Mouse (Mus musculus) embryonic facial prominence, embryonic 11.5 days (tissue): ENCODE results near the gene Cfap61. TPM values are rescaled to one million over a fixed set of nuclear protein-coding genes. Genes with fewer than 3 reads are reported as not detected.

Experiments used
- ATAC-seq: fragments of 200-750 bp; cut with Nextera tagmentation; replicated peaks from 2 replicates; pipeline ENCODE4 v1.8.0; 2017; ENCODE audit warnings: low read depth; ENCODE audit not compliant: insufficient number of reproducible peaks, low FRiP score, low TSS enrichment
- DNase-seq: peaks from one replicate; pipeline ENCODE4 v3.0.0-alpha.2; 2015; ENCODE audit warnings: low spot score
- H3K27ac ChIP-seq: fragments of 300-500 bp; sonication (generic); replicated peaks from 2 replicates; pipeline ENCODE4 v1.5.1; 2014; ENCODE audit warnings: mild to moderate bottlenecking, low read depth, low read length, control low read depth
- H3K27me3 ChIP-seq: fragments of 300-500 bp; sonication (generic); 2 replicates; pipeline ENCODE4 v1.6.1; 2014; ENCODE audit warnings: mild to moderate bottlenecking, low read length, moderate library complexity, mixed read lengths; ENCODE audit not compliant: control insufficient read depth, insufficient read depth
- H3K36me3 ChIP-seq: fragments of 300-500 bp; sonication (generic); replicated peaks from 2 replicates; pipeline ENCODE4 v1.6.1; 2014; ENCODE audit warnings: low read depth, mild to moderate bottlenecking, low read length, moderate library complexity, mixed read lengths; ENCODE audit not compliant: control insufficient read depth, insufficient read depth
- H3K4me1 ChIP-seq: fragments of 300-500 bp; sonication (generic); 2 replicates; pipeline ENCODE4 v1.6.1; 2014; ENCODE audit warnings: low read length, mixed read lengths; ENCODE audit not compliant: control insufficient read depth, insufficient read depth
- H3K4me2 ChIP-seq: fragments of 300-500 bp; sonication (generic); 2 replicates; pipeline ENCODE4 v1.6.1; 2014; ENCODE audit warnings: low read depth, mild to moderate bottlenecking, control low read depth, low read length, moderate library complexity
- H3K4me3 ChIP-seq: fragments of 300-500 bp; sonication (generic); 2 replicates; pipeline ENCODE4 v1.5.1; 2014; ENCODE audit warnings: low read depth, low read length, control low read depth
- H3K9ac ChIP-seq: fragments of 300-500 bp; sonication (generic); replicated peaks from 2 replicates; pipeline ENCODE4 v1.6.1; 2014; ENCODE audit warnings: mild to moderate bottlenecking, control low read depth, low read length
- H3K9me3 ChIP-seq: fragments of 300-500 bp; sonication (generic); replicated peaks from 2 replicates; pipeline ENCODE4 v1.6.1; 2016; ENCODE audit warnings: mild to moderate bottlenecking, low read length, inconsistent platforms, mixed read lengths; ENCODE audit not compliant: control insufficient read depth
- WGBS: fragments of 180-500 bp; shearing (Covaris S2); extraction: QIAGEN DNeasy Blood & Tissue Kit; methylation state at CpG from one replicate; pipeline ENCODE4 v1.1.7; 2014; 5-methylcytosine and 5-hydroxymethylcytosine counted together
- polyA plus RNA-seq: library from polyadenylated mRNA; unstranded; fragments of >200 nt; fragmentation: Nextera tagmentation; extraction: Ambion mirVana; gene quantifications from 2 replicates; pipeline ENCODE4 v1.2.1, GENCODE M21; 2014

Gene Cfap61
- polyA plus RNA-seq: 0.38 and 1.3 TPM in 2 replicates

GRCm38 (mm10) chr2:145934339-145935231 is at the start of gene Cfap61, which contains the start of gene Crnkl1:
TSS of gene Cfap61 (plus strand) at chr2:145934784.
TSS of gene Crnkl1 (minus strand) at chr2:145935014.
- WGBS: under 1% methylated on average over 61 of the region's 61 CpGs
- peak within 1 kb of the TSS; percentile 70 for H3K4me3 ChIP-seq
- no peaks in the 10 kb centered on the region for H3K4me1 ChIP-seq
- peak within 1 kb of the TSS; percentile 43 for H3K9ac ChIP-seq
- DNase-seq (peak; percentile 99), ATAC-seq (peak; percentile 96)
- H3K27ac ChIP-seq: no peak within 1 kb of the TSS
- H3K9me3 ChIP-seq: no peaks in the 10 kb centered on the region
- H3K36me3 ChIP-seq: no peaks in the 10 kb centered on the region
- peak within 1 kb of the TSS; percentile 61 for H3K4me2 ChIP-seq
- no peaks in the 10 kb centered on the region for H3K27me3 ChIP-seq

- no peak overlapping the region; the same call in 1 of the 2 replicates for H3K9ac ChIP-seq
- no peak overlapping the region for H3K4me3 ChIP-seq
- no peaks in the 10 kb centered on the region for H3K36me3 ChIP-seq
- H3K27ac ChIP-seq: peak overlapping the region; percentile 83
- ATAC-seq: no peak
- no peaks in the 10 kb centered on the region for H3K9me3 ChIP-seq
- no peak overlapping the region for H3K4me2 ChIP-seq
- no peaks in the 10 kb centered on the region; the same call in 1 of the 2 replicates for H3K4me1 ChIP-seq
- WGBS: 46% methylated on average over 14 of the region's 14 CpGs
- no peaks in the 10 kb centered on the region for H3K27me3 ChIP-seq
- DNase-seq: peak; percentile 53
These were observed 49.4 kb upstream of the Cfap61 start for GRCm38 (mm10) chr2:145884913-145885785.

- no peaks in the 10 kb centered on the region for H3K9me3 ChIP-seq
- H3K4me2 ChIP-seq: no peak overlapping the region
- H3K27ac ChIP-seq: peak overlapping the region; percentile 72; the same call in 1 of the 2 replicates
- ATAC-seq (0 out of 2 replicates have a peak, but pooled peaks have one; percentile 30), DNase-seq (peak; percentile 63)
- no peak overlapping the region for H3K4me3 ChIP-seq
- H3K36me3 ChIP-seq: no peaks in the 10 kb centered on the region
- no peaks in the 10 kb centered on the region; the same call in 1 of the 2 replicates for H3K4me1 ChIP-seq
- WGBS: 48% methylated on average over 14 of the region's 14 CpGs
- no peaks in the 10 kb centered on the region for H3K27me3 ChIP-seq
- no peak overlapping the region for H3K9ac ChIP-seq
These were observed 46.4 kb upstream of the Cfap61 start for GRCm38 (mm10) chr2:145887937-145888765.

GRCm38 (mm10) chr2:145888766-145889480 is 45.7 kb upstream of the Cfap61 start:
- WGBS: 44% methylated on average over 6 of the region's 6 CpGs
- no peak overlapping the region for H3K4me3 ChIP-seq
- H3K4me1 ChIP-seq: no peaks in the 10 kb centered on the region; the same call in 1 of the 2 replicates
- no peaks in the 10 kb centered on the region for H3K27me3 ChIP-seq
- no peak overlapping the region for H3K9ac ChIP-seq
- H3K27ac ChIP-seq: peak overlapping the region; percentile 72
- H3K4me2 ChIP-seq: no peak overlapping the region
- DNase-seq (no peak), ATAC-seq (no peak)
- no peaks in the 10 kb centered on the region for H3K36me3 ChIP-seq
- H3K9me3 ChIP-seq: no peaks in the 10 kb centered on the region

- Histone ChIP-seq H3K4me3 (no peak overlapping the region), H3K27me3 (no peaks in the 10 kb centered on the region), H3K9ac (no peak overlapping the region), H3K36me3 (no peaks in the 10 kb centered on the region), H3K4me2 (no peak overlapping the region), H3K4me1 (no peaks in the 10 kb centered on the region), H3K9me3 (no peaks in the 10 kb centered on the region), H3K27ac (no peak overlapping the region)
- ATAC-seq (no peak), DNase-seq (no peak)
- WGBS: 89% methylated on average over 2 of the region's 2 CpGs
These were observed 44.0 kb upstream of the Cfap61 start for GRCm38 (mm10) chr2:145890571-145890970.

GRCm38 (mm10) chr2:145893756-145894155 is 40.8 kb upstream of the Cfap61 start:
- Histone ChIP-seq H3K4me1 (no peaks in the 10 kb centered on the region), H3K36me3 (no peaks in the 10 kb centered on the region), H3K9ac (no peak overlapping the region), H3K27ac (no peak overlapping the region), H3K27me3 (no peaks in the 10 kb centered on the region), H3K4me3 (no peak overlapping the region), H3K9me3 (no peaks in the 10 kb centered on the region), H3K4me2 (no peak overlapping the region)
- no peak for ATAC-seq
- DNase-seq: no peak
- 96% methylated on average over 6 of the region's 6 CpGs for WGBS

- H3K4me3 ChIP-seq: no peak overlapping the region
- H3K27me3 ChIP-seq: no peaks in the 10 kb centered on the region
- H3K9ac ChIP-seq: no peak overlapping the region
- no peak overlapping the region for H3K27ac ChIP-seq
- H3K36me3 ChIP-seq: no peaks in the 10 kb centered on the region
- DNase-seq (no peak), ATAC-seq (no peak)
- no peaks in the 10 kb centered on the region for H3K9me3 ChIP-seq
- 82% methylated on average over 9 of the region's 9 CpGs for WGBS
- no peaks in the 10 kb centered on the region for H3K4me1 ChIP-seq
- no peak overlapping the region for H3K4me2 ChIP-seq
These were observed 36.5 kb upstream of the Cfap61 start for GRCm38 (mm10) chr2:145898106-145898505.
